Mouse (Mus musculus) liver, adult 2 months (tissue): ENCODE data around the gene Dok1. TPM values are rescaled to one million over a fixed set of nuclear protein-coding genes. Genes with fewer than 3 reads are reported as not detected.

ENCODE experiments used
- DNase-seq: peaks from one replicate; pipeline ENCODE4 v3.0.0-alpha.2; 2011; ENCODE audit warnings: low read depth, low spot score; ENCODE audit errors: extremely low read depth
- H3K27ac ChIP-seq: fragments of 200-500 bp; replicated peaks from 2 replicates; pipeline ENCODE4 v1.5.1; 2012; ENCODE audit warnings: low read depth, mild to moderate bottlenecking, control low read depth, inconsistent platforms, low read length; ENCODE audit not compliant: insufficient read depth
- H3K27me3 ChIP-seq: fragments of 200-500 bp; 2 replicates; pipeline ENCODE4 v1.6.1; 2012; ENCODE audit warnings: mild to moderate bottlenecking, moderate library complexity, low read length, inconsistent platforms; ENCODE audit not compliant: control insufficient read depth, insufficient read depth
- H3K36me3 ChIP-seq: fragments of 200-500 bp; 2 replicates; pipeline ENCODE4 v1.6.1; 2012; ENCODE audit warnings: low read length, inconsistent platforms; ENCODE audit not compliant: control insufficient read depth, insufficient read depth
- H3K4me1 ChIP-seq: fragments of 200-500 bp; 2 replicates; pipeline ENCODE4 v1.6.1; 2011; ENCODE audit warnings: low read length; ENCODE audit not compliant: control insufficient read depth, insufficient read depth
- H3K4me3 ChIP-seq: fragments of 200-500 bp; 2 replicates; pipeline ENCODE4 v1.5.1; 2011; ENCODE audit warnings: low read depth, mild to moderate bottlenecking, control low read depth, low read length, moderate library complexity; ENCODE audit not compliant: insufficient read depth
- H3K79me2 ChIP-seq: fragments of 200-500 bp; 2 replicates; pipeline ENCODE4 v1.6.1; 2012; ENCODE audit warnings: inconsistent platforms, mild to moderate bottlenecking, low read length, moderate library complexity; ENCODE audit not compliant: control insufficient read depth, insufficient read depth
- H3K9ac ChIP-seq: fragments of 200-500 bp; 2 replicates; pipeline ENCODE4 v1.6.1; 2012; ENCODE audit warnings: low read depth, mild to moderate bottlenecking, control low read depth, inconsistent platforms, low read length
- CTCF ChIP-seq: fragments of 200-500 bp; IDR thresholded peaks from 2 replicates; pipeline ENCODE4 v1.5.1; 2011; ENCODE audit warnings: low read depth, low read length, control low read depth
- POLR2A ChIP-seq: fragments of 200-500 bp; IDR thresholded peaks from 2 replicates; pipeline ENCODE4 v1.6.1; 2011; ENCODE audit warnings: low read length, control low read depth; ENCODE audit not compliant: insufficient read depth; ENCODE audit errors: extremely low read depth
- WGBS: fragments of 180-500 bp; shearing (Covaris S2); methylation state at CpG from one replicate; pipeline ENCODE4 v1.1.7; 2018; 5-methylcytosine and 5-hydroxymethylcytosine counted together
- polyA plus RNA-seq: library from polyadenylated mRNA; depleted of rRNA; stranded (reverse); fragments of >200 nt; gene quantifications from 2 replicates; pipeline ENCODE4 v1.2.3, GENCODE M21; 2012
- total RNA-seq: library from RNA; depleted of rRNA; stranded (reverse); fragments of >200 nt; gene quantifications from 2 replicates; pipeline ENCODE4 v1.2.3, GENCODE M21; 2014

The Dok1 gene
- total and polyA plus RNA-seq, 2 experiments = 1.2 to 1.4 TPM

DNA sequence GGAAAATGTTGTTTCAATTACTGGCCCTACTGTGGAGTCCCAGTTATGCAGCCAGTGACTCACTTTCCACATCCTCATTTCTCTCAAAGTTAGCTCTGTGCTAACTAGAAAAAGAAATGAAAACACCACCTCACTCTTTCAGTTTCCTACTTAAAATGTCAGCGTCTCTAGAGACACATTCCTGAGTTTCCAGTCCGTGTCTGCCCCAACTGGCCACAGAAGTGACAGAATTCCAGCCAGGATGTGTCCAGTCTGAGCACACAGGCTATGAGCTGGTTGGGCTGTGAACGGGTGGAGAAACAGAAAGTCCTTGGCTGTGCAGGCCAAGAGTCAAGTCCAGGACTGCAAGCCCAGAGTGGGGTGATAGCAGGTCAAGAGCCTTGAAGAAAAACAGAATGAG is 16.1 kb downstream of the Dok1 start:
- TF ChIP-seq CTCF (no peak), POLR2A (no peak)
- DNase-seq = no peak
- Histone ChIP-seq H3K36me3 (no peaks in the 10 kb centered on the region), H3K27ac (no peak overlapping the region), H3K4me3 (no peak overlapping the region), H3K9ac (no peak overlapping the region), H3K27me3 (no peaks in the 10 kb centered on the region), H3K4me1 (no peaks in the 10 kb centered on the region), H3K79me2 (no peaks in the 10 kb centered on the region)
- WGBS = 60% methylated on average over 3 of the region's 3 CpGs

DNA sequence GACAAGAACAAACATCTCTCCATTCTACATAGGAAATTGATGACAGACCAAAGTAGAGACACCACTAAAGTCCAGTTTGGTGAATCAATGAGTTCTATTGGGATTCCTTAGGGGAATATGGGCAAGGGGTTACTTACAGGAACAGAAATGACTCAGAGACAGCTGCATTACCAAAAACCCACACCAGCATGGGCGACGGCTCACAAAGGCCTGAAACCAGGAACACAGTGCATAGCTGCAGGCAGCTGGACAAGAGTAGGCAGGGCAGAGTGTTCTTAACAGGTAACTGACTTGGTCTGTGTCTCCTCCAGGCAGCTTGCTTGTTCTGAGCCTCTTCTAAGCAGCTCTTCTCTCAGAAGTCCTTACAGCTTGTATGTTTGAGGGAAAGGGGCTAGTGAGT is 17.5 kb downstream of the Dok1 start:
- H3K4me1 ChIP-seq = no peaks in the 10 kb centered on the region
- TF ChIP-seq CTCF (no peak), POLR2A (no peak)
- no peak for DNase-seq

DNA sequence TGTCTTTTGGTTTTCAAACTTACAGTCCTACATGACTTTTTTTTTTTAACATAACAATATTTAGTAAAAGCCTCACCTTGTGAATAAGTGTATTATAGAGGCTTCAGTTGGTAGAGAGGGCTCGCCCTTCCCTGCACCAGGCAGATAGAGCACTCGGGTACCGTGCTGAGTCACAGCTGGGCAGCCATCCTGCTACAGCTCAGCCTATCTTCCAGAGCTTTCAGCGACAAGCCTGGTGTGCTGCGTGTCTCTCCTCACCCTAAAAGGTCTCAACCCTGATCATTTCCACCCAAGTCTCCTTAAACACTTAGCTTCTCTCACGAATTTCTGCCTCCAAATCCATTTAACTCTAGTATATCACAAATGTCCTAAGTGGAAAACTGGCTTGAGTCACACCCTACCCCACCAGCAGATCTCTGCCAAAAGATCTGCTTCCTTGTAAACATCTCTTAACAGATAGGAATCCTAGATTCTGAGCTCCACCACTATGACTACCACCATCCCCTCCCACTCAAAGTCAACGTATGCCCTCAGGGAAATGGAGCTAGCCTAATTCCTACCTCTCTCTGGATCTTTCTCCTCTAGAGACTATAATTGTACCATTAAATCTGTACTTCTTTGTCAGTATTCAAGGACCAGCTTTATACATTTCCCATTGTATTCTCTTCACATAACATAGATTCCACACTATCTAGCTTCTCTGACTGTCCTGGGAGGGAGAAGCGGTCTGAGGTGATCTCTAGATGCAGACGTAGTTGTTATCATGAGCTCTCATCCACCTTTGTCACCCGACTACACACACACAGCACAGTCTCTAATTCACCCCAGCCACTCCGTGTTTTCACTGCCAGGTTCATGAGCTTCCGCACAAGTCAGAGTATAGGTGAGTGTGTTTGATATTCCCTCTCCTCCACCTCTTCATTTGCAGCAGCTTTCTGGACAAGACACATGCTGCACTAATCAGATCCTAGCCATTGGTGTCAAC is 18.5 kb downstream of the Dok1 start:
- Histone ChIP-seq H3K27me3 (no peaks in the 10 kb centered on the region), H3K4me1 (no peaks in the 10 kb centered on the region), H3K36me3 (no peaks in the 10 kb centered on the region), H3K27ac (no peak overlapping the region), H3K9ac (no peak overlapping the region), H3K79me2 (no peaks in the 10 kb centered on the region), H3K4me3 (no peak overlapping the region)
- DNase-seq = no peak
- WGBS = 72% methylated on average over 12 of the region's 12 CpGs
- no peak for TF ChIP-seq CTCF
- TF ChIP-seq POLR2A = no peak

More for the DNA sequence above, 17.5 kb downstream of the Dok1 start:
- no peak overlapping the region for H3K9ac ChIP-seq
- H3K27me3 ChIP-seq = no peaks in the 10 kb centered on the region
- no peaks in the 10 kb centered on the region for H3K36me3 ChIP-seq
- H3K27ac ChIP-seq = no peak overlapping the region
- H3K79me2 ChIP-seq = no peaks in the 10 kb centered on the region
- 87% methylated on average over 2 of the region's 2 CpGs for WGBS
- H3K4me3 ChIP-seq = no peak overlapping the region

- no peak for TF ChIP-seq POLR2A
- TF ChIP-seq CTCF = no peak
- Histone ChIP-seq H3K36me3 (no peaks in the 10 kb centered on the region), H3K4me1 (no peaks in the 10 kb centered on the region), H3K79me2 (no peaks in the 10 kb centered on the region), H3K27me3 (no peaks in the 10 kb centered on the region), H3K4me3 (no peak overlapping the region), H3K9ac (no peak overlapping the region), H3K27ac (no peak overlapping the region)
- no peak for DNase-seq
- WGBS = 88% methylated on average over 5 of the region's 5 CpGs
Observed at GRCm38 (mm10) chr6:83013444-83013843, 19.8 kb downstream of the Dok1 start.

DNA sequence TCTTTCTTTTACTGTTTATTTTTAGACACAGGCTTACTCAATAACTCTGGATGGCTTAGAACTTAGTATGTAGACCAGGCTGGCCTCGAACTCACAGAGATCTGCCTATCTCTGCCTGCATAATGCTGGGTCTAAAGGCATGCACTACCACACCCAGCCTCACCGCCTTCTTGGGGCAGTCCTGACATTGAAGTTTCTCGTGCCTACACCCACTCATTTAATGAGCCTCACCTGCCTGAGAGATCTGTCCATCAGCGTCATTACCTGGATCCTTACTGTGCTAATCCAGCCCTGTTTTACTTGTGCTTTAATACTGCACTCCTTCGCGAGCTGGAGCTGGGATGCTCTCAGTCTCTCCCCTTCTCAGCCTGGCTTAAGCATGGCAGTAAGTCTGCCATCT is 21.5 kb downstream of the Dok1 start:
- Histone ChIP-seq H3K36me3 (no peaks in the 10 kb centered on the region), H3K27me3 (no peaks in the 10 kb centered on the region), H3K9ac (no peak overlapping the region), H3K27ac (no peak overlapping the region), H3K4me3 (no peak overlapping the region), H3K4me1 (no peaks in the 10 kb centered on the region), H3K79me2 (no peaks in the 10 kb centered on the region)
- TF ChIP-seq POLR2A (no peak), CTCF (no peak)
- 89% methylated on average over 6 of the region's 6 CpGs for WGBS
- DNase-seq = no peak

- Histone ChIP-seq H3K27me3 (no peaks in the 10 kb centered on the region), H3K79me2 (no peaks in the 10 kb centered on the region), H3K36me3 (no peaks in the 10 kb centered on the region), H3K27ac (no peak overlapping the region), H3K9ac (no peak overlapping the region), H3K4me1 (no peaks in the 10 kb centered on the region), H3K4me3 (no peak overlapping the region)
- TF ChIP-seq CTCF = no peak
- TF ChIP-seq POLR2A = no peak
- whole genome bisulfite sequencing = 52% methylated on average over 7 of the region's 7 CpGs
- DNase-seq = no peak
Observed at GRCm38 (mm10) chr6:83011255-83011654, 22.0 kb downstream of the Dok1 start.
